Mouse (Mus musculus): Measurements from ENCODE around the gene Cdk5r1.

Gene Cdk5r1

GRCm38 (mm10) chr11:80481409-80482050 is 4.7 kb downstream of the Cdk5r1 start:
- peak in 1 of 2 experiments; percentile 54 for DNase-seq

GRCm38 (mm10) chr11:80482347-80482746 is 5.5 kb downstream of the Cdk5r1 start:
- DNase-seq = peak in 1 of 2 experiments; percentile 54

GRCm38 (mm10) chr11:80482921-80483320 is 6.1 kb downstream of the Cdk5r1 start:
- peak; percentile 57 to 64 for DNase-seq

- DNase-seq = peak; percentile 38 to 62
Measured at GRCm38 (mm10) chr11:80483536-80484067, 6.8 kb downstream of the Cdk5r1 start.

GRCm38 (mm10) chr11:80484191-80484791 is 7.5 kb downstream of the Cdk5r1 start:
- peak; percentile 89 to 97 for DNase-seq

GRCm38 (mm10) chr11:80485120-80485551 is 8.3 kb downstream of the Cdk5r1 start:
- peak in 1 of 2 experiments; percentile 28 for DNase-seq

GRCm38 (mm10) chr11:80485622-80486206 is 8.9 kb downstream of the Cdk5r1 start:
- peak; percentile 20 to 37 for DNase-seq

GRCm38 (mm10) chr11:80487904-80488587 is 11.2 kb downstream of the Cdk5r1 start:
- no peak for DNase-seq

- peak; percentile 33 to 42 for DNase-seq
Measured at GRCm38 (mm10) chr11:80489172-80489881, 12.5 kb downstream of the Cdk5r1 start.

- no peak for DNase-seq
Measured at GRCm38 (mm10) chr11:80489882-80490196, 13.0 kb downstream of the Cdk5r1 start.

- no peak for DNase-seq
Measured at GRCm38 (mm10) chr11:80490831-80491230, 14.0 kb downstream of the Cdk5r1 start.

GRCm38 (mm10) chr11:80493186-80493585 is 16.4 kb downstream of the Cdk5r1 start:
- no peak for DNase-seq

- DNase-seq = no peak
Measured at GRCm38 (mm10) chr11:80494852-80495251, 18.0 kb downstream of the Cdk5r1 start.

- no peak for DNase-seq
Measured at GRCm38 (mm10) chr11:80495972-80496371, 19.1 kb downstream of the Cdk5r1 start.

- no peak for DNase-seq
Measured at GRCm38 (mm10) chr11:80496640-80497039, 19.8 kb downstream of the Cdk5r1 start.

- no peak for DNase-seq
Measured at GRCm38 (mm10) chr11:80497225-80497919, 20.5 kb downstream of the Cdk5r1 start.

- DNase-seq = peak in 1 of 2 experiments; percentile 21
Measured at GRCm38 (mm10) chr11:80498328-80499070, 21.7 kb downstream of the Cdk5r1 start.

GRCm38 (mm10) chr11:80499550-80499952 is 22.7 kb downstream of the Cdk5r1 start:
- DNase-seq = no peak

- DNase-seq = no peak
Measured at GRCm38 (mm10) chr11:80503281-80503680, 26.5 kb downstream of the Cdk5r1 start.

- DNase-seq = peak in 1 of 2 experiments; percentile 14
Measured at GRCm38 (mm10) chr11:80503726-80504452, 27.1 kb downstream of the Cdk5r1 start.
